In the genomic region with DNA sequence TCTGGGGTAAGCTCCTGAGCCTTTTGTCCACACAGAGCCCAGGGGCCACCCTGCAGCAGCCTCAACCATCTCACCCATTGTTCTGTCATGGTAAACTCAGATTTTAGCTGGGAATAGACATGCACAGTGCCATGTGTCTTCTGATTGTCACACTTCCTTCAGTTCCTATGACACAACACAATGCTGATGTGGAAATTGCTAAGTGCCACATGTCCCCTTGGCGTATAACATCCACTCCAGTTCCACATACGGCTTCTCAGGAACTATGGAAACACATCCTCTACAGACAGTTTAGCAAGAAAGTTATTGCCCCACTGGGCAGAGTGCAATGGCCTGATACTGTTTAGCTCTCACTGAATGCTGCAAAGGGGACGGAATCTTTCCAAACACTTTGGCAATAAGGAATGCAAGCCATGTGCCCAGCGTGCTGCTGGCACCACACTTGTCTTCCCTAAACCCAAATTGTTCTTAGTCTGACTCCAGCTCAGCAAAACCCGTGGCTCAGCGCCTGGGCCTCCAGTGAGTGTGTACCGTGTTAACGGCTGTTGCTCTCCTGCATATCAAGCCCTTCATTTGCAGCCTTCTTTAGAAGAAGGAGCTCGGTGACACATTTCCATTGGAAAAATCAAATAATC, we compare ENCODE assay signal across 8 mouse cellular contexts.
A peak's percentile ranks its signal among the peaks of the same experiment; 100 is the strongest.
DNase-seq lines count a peak whose midpoint lies in the region; ATAC-seq and TF ChIP-seq lines count a peak whose summit lies in the region.

No protein-coding gene starts in this region.

- no peak overlapping the region for H3K4me2 ChIP-seq in lung, embryonic 14.5 days
- H3K4me2 ChIP-seq in hindbrain, embryonic 13.5 days, result no peak overlapping the region

- no peaks in the 10 kb centered on the region for H3K9me3 ChIP-seq in lung, embryonic 14.5 days (ENCODE audit: low read depth, low read length)
- no peaks in the 10 kb centered on the region for H3K9me3 ChIP-seq in hindbrain, embryonic 13.5 days

- H3K27me3 ChIP-seq in lung, embryonic 14.5 days (ENCODE audit: insufficient read depth, low read length), result no peaks in the 10 kb centered on the region
- H3K27me3 ChIP-seq in hindbrain, embryonic 13.5 days, result no peaks in the 10 kb centered on the region

- no peak for TF ChIP-seq CTCF in lung, embryonic 14.5 days (IDR thresholded peaks at IDR 0.05; ENCODE audit: low read depth)
- TF ChIP-seq CTCF in lung, adult 2 months (IDR thresholded peaks at IDR 0.05; ENCODE audit: insufficient read depth, low read length), result no peak

- peak; percentile 59; the same call in 1 of the 2 replicates for ATAC-seq in lung, embryonic 14.5 days (ENCODE audit: insufficient read depth)
- ATAC-seq in hindbrain, embryonic 13.5 days (ENCODE audit: low FRiP score), result no peak
- peak; percentile 86 for ATAC-seq in megakaryocyte, adult 5-6 weeks (ENCODE audit: poor library complexity, severe bottlenecking)

- H3K36me3 ChIP-seq in lung, embryonic 14.5 days (ENCODE audit: insufficient read depth), result no peaks in the 10 kb centered on the region
- no peaks in the 10 kb centered on the region for H3K36me3 ChIP-seq in hindbrain, embryonic 13.5 days

- TF ChIP-seq POLR2A in lung, adult 2 months (IDR thresholded peaks at IDR 0.05; ENCODE audit: borderline replicate concordance, extremely low read depth, low read depth, low read length), result no peak

- peak; percentile 25 for DNase-seq in adrenal gland, adult 2 months
- DNase-seq in adrenal gland, adult 18-20 months (ENCODE audit: low spot score in 2 of 2), result no peak
- DNase-seq in lung, embryonic 14.5 days, result peak; percentile 32
- DNase-seq in lung, adult 2 months, result no peak
- no peak for DNase-seq in spleen, postnatal 4 days (ENCODE audit: low spot score in 2 of 2)
- no peak for DNase-seq in urinary bladder, postnatal 14 days (ENCODE audit: low spot score)

- H3K4me1 ChIP-seq in lung, embryonic 14.5 days (ENCODE audit: insufficient read depth), result peaks cover 4% of the 10 kb centered on the region; the same call in 1 of the 2 replicates
- no peaks in the 10 kb centered on the region; the same call in 1 of the 2 replicates for H3K4me1 ChIP-seq in lung, adult 2 months (ENCODE audit: control insufficient read depth, insufficient read depth, low read length)
- peaks cover 64% of the 10 kb centered on the region for H3K4me1 ChIP-seq in hindbrain, embryonic 13.5 days (replicated peaks)

- 64% methylated on average over 9 of the region's 9 CpGs for WGBS in lung, embryonic 14.5 days
- WGBS in lung, adult 2 months, result 66% methylated on average over 9 of the region's 9 CpGs
- WGBS in hindbrain, embryonic 13.5 days, result 51% methylated on average over 9 of the region's 9 CpGs

- no peak overlapping the region for H3K9ac ChIP-seq in lung, embryonic 14.5 days
- 0 out of 2 replicates have a peak overlapping the region, but pooled peaks have one; percentile 14 for H3K9ac ChIP-seq in hindbrain, embryonic 13.5 days

- no peak overlapping the region for H3K4me3 ChIP-seq in lung, embryonic 14.5 days (ENCODE audit: low read depth, low read length)
- no peak overlapping the region for H3K4me3 ChIP-seq in lung, adult 2 months (replicated peaks; ENCODE audit: extremely low read depth, low read depth, low read length)
- H3K4me3 ChIP-seq in hindbrain, embryonic 13.5 days, result no peak overlapping the region

- H3K27ac ChIP-seq in lung, embryonic 14.5 days (ENCODE audit: low read depth), result no peak overlapping the region; the same call in 1 of the 2 replicates
- H3K27ac ChIP-seq in hindbrain, embryonic 13.5 days, result peak overlapping the region; percentile 40

Comparison
In these comparisons a context has a peak if more than half of its experiments do, and no peak if none do; other contexts are left out.
1. DNase-seq: peak in adrenal gland, adult 2 months (single experiment) and lung, embryonic 14.5 days (single experiment); none in adrenal gland, adult 18-20 months (0 of 2), lung, adult 2 months (single experiment), spleen, postnatal 4 days (0 of 2) and urinary bladder, postnatal 14 days (single experiment).